Mouse (Mus musculus): ENCODE measurements at regions not wholly inside any gene's neighbourhood (a gene's known extent, or its start where the extent isn't known, plus 50 kb on each side); places are given as distances from the start of the nearest gene placed in this dataset.

GRCm38 (mm10) chr1:169332165-169332564 is 199.1 kb downstream of the Nuf2 start:
- no peak for DNase-seq

DNA sequence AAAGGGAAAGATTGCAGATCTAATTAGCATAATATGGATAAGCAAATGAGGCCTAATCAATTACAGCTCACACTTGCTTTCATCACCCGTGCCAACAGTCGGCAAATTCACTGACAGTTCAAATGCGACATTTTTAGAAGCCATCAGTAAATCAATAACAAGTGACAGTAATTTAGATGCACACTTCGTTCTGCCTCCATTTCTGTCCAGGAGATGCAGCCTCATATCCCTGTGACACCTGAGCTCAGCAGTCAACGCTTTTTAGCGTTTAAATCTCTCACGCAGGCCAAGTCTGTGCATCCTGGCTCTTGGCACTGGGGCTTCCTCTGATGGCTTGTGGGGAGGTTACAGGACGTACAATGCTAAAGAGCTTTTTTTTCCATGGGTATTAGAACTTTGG is 218.0 kb downstream of the Nuf2 start:
- DNase-seq = no peak

DNA sequence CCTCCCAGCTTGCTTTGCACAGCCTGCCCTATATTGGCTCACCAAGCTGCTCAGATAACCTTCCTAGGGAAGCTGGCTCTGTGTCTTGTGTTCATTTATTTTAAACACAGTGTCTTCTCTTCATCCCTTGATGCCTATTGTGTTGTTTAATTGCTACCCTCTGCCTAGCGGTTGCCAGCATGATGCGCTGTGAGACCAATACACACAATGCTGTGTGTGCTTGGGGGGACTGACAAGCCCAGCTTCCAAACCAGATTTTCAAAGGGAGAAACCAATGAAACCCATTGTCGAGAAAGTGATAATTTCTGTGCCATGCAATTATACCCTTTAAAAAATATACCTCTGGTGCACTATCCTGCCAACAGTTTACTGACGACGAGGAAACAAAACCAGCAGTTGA is 247.8 kb downstream of the Nuf2 start:
- DNase-seq = no peak

- DNase-seq = no peak
Observed at GRCm38 (mm10) chr1:169270750-169271149, 260.5 kb downstream of the Nuf2 start.

- no peak for DNase-seq
Observed at GRCm38 (mm10) chr1:169263984-169264660, 267.1 kb downstream of the Nuf2 start.

DNA sequence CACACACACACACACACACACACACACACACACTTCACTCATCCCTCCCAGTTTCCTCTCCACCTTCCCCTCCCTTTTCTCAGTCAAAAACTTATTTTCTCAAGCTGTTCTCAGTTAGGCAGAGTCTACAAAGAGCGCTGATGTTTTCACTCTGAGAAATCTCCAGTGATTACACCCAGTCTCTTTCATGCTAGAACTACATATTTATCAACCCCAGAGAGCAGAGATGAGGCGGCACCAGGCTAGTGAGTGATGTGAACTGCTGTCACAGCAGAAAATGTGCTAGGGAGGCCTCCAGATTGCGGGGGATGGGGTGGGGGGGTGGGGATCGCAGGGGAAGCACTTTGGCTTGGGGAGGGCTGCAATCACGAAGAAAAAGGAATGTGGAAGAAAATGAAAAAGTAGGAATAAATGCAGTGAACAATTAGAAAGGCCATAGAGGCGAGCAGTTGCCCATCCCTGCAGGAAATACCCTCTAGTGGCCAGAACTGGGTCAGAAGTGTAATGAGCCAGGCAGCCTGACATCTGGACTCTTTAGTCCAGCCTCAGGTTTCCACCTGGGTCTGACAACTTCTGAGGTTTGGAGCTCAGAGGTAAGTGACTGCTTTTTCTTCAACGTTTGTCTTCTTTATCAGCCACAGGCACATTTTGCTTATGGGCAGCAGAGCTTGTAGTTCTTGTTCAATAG is 276.9 kb downstream of the Nuf2 start:
- DNase-seq = peak; percentile 24

DNA sequence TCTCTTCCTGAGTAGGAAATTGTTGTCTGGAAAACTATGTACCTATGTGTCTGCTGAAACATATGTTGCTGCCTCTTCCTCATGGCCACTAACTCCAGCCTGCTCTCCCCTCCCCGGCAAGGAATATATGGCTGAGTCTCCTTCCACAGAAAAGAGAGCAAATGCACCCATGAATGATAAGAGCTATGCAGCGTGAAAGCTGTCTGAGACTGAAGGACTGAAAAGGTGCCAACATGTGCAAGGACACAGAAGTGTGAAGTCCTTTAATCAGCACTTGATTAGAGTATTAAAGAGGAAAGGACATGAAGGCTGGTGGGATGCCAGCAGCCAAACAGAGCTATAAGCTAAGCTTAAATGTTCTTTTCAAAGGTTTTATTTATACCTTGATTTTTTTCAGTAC is 279.1 kb downstream of the Nuf2 start:
- DNase-seq = no peak

DNA sequence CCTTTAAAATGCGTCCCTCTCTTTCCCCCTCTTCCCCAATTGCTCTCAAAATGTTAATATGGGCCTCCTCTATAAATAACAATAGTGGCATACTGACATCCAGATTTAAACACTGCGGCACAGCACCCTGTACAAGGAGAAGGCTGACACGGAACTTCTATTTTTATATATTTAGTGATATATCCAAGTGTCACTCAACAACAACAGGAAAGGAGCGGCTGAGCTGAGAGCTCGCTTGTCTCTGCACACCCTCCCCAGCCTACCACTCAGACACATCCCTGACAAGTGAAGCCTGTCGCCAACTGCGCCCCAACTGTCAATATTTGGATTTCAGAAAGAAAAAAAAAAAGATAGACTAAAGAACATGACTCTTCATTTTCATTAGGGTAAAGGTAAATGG is 282.2 kb downstream of the Nuf2 start:
- DNase-seq = no peak

DNA sequence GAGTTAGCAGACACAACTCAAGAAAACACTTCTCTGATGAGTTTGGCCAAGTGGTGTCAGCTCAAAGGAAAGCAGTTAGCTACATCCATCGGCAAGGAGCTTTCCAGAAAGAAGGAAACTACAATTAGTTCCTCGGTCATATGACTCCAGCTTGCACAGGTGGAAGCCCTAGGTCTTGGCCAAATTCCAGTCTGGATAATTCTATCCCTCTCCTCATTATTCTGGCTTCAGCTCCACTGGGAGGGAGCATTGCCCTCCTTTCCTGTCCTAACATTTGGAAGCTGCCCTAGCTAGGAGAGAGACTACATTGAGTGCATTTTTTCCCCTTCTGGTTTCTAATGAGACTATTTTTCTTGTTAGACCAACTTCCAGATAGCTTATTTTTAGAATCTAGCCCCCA is 290.9 kb downstream of the Nuf2 start:
- DNase-seq = no peak

DNA sequence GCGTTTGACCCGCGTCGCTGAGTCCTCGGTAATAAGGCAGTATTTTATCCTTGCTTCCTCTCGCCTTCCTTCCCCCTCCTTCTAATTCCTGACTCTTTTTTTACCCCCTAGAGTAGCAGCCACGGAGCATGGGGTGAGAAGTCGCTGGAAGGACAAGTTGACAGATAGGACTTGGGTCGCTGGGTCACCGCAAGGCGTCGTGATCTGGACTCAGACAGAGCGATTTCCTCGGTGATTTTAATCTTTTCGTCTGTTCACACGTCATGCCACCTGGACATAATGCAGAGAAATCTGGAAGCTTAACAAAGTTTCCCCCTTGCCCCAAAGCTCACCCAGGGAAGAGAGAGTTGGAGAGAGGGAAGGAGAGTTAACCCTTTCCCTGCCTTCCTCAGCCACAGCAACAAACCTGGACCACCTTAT is 292.6 kb downstream of the Nuf2 start:
- peak; percentile 26 for DNase-seq

GRCm38 (mm10) chr1:169235276-169235681 is 296.0 kb downstream of the Nuf2 start:
- DNase-seq = peak; percentile 62

- DNase-seq = no peak
Observed at GRCm38 (mm10) chr1:169233368-169233767, 297.9 kb downstream of the Nuf2 start.

DNA sequence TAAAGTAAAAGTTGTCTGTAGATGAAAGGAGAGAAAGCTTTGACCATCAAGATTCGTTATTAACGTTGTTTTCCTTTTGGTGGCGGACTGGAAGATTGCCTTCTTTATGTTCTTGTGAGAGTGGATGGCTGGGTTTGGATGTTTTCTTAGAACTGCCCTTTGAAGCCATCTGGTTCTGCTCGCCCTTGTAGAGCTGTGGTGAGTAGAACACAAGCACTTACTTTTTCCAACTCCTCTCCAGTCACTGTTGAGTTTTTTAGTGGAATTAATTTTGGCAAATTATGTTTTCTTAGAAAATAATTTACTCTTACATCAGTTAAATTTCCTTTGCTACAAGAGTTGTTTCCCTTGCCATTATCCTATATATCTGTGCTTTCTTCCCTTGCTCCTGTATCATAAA is 301.2 kb downstream of the Nuf2 start:
- no peak for DNase-seq

- no peak for DNase-seq
Observed at GRCm38 (mm10) chr1:169224431-169224830, 306.8 kb downstream of the Nuf2 start.

DNA sequence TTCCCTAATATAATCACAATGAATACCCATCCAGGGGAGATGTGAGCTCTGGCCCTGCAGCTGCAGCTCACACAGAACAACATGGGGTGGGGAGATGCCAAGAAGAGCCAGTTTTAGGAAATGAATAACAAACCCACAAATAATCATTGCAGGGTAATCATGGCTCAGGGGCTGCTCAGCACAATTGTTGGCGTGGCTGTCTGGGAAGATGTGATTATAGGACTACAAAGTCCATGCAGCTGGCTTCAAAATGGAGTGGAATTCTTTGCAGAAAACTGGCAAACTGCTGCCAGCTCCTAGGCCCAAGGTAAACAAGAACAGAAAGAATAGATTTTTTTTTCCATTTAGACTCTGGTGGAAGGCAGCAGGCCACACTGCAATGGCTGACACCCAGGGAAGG is 343.6 kb downstream of the Nuf2 start:
- DNase-seq = peak; percentile 15

- no peak for DNase-seq
Observed at GRCm38 (mm10) chr1:169170405-169170804, 360.9 kb downstream of the Nuf2 start.

DNA sequence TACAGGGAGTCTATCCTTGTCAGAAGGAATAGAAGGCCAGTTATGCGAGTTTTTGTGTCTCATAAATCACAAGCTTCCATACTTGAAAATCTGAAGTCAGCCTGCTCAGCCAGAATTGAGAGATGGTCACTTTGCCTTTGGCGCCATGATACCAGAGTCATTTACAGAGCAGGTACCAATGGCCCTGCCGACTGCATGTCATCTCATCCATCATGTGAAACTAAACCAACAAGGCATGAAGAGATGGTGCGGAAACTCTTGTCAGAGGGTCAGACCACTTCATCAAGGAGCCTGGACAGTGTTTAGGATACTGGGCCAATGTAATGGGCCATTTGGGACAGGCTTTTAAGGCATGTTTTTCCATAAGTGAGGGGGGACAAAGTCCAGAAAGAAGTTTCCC is 363.2 kb downstream of the Nuf2 start:
- no peak for DNase-seq

DNA sequence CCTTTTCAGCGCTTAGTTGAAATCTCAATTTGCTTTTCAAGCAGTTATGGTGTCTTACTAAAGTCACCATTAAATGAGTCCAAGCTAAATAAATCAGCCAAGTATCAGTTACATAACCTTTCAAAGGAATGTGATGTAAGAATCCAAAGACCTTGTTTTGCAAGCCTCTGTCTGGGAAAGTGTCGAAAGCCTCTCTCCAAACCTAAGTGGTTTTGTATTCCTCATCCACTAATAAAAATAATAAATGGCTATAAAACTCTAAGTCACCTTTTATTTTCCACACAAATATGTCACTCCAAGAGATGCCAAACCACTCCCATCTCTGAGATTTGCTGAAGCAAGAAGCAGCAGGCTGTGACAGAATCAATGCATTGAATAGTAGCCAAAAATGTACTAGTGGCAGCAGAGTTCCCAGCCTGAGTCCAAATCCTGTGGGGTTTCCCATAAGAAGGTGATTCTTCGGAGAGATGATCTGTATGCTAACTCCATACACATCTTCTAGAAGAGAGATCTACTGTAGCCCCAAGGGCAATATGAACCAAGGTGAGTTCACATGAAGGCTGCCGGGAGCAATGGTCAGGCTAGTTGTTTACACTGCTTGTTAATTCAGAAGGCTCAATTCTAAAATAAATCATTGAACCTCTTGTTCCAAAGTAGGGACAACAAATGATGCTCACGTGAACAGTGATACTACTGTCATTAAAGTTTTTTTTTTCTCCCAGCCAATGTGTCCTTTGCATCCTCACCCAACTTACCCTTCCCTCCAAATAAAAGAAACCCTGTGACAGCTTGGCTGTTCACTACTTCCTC is 365.0 kb downstream of the Nuf2 start:
- no peak for DNase-seq

DNA sequence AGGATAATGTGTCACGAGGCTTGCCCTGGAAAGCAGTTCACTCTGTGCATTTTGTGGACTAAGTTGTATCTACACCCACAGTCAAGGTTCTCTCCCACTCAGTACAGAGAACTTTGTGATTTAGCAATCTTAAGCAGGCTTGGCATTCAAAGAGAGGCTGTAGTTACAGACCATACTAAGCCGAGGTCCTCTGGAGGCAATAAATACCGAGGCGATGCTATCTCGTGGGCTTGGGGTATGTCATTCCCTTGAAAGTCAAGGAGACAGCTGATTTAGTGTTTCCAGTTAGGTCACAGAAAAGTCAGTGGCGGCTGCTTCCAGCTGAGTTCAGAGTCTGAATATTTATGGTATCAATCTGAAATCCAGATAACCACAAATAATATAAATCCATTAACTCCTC is 370.4 kb downstream of the Nuf2 start:
- DNase-seq = no peak

DNA sequence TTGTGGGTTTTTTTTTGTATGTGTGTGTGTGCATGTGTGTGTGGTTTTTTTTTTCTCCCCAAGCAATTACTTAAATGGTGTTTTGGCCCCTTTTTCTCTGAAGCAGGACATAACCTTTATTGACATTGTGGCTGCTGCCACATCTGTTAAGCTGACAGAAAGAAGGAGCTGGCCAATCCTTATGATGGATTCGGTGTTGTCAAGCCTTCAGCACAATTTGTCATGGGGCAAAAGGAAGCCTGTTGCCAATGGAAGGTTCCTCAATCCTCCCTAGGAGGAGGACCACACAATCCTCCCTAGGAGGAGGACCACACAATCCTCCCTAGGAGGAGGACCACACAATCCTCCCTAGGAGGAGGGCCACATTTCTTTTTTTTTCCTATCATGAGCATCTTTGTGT is 371.0 kb downstream of the Nuf2 start:
- no peak for DNase-seq

DNA sequence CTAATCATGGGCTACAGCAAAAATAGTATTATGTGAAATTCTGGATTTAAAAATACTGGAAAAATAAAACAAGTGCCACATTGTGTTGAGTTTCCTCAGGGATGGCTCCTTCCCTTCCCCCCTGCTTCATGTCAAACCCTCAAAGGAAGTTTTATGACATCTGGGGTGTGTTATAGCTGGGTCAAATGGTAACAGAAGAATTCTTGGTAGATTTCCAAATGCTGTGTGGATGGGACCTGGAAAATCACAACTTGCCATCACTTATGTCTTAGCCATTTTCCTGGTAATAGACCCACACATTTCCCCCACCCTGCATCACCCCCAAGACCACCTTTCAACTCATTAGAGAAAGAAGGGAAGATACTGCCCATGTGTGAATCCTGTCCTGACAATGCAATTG is 371.5 kb downstream of the Nuf2 start:
- no peak for DNase-seq

DNA sequence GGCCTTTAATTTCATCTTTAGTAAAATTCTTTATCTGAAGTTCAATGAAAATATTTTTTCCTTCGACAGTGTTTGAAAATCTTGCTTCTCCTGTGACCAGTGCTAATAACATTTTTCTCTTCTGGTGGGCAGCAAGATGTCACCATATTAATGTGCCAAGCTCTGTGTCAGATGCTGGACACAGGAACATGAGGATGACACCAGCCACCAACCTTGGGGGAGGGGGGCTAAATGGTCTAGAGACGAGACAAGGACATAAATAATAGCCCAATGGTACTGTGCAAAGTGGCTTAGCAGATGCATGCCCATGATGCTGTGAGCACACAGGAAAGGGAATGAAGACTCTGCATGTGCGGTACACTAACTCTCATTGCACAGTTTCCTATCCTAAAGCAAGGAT is 373.8 kb downstream of the Nuf2 start:
- no peak for DNase-seq

GRCm38 (mm10) chr1:169156875-169157274 is 374.4 kb downstream of the Nuf2 start:
- DNase-seq = no peak

Data from retina, postnatal 1 day (tissue).